Mouse (Mus musculus) heart, adult 2 months (tissue): ENCODE measurements around the gene Tmem33. TPM values are rescaled to one million over a fixed set of nuclear protein-coding genes. Genes with fewer than 3 reads are reported as not detected.

ENCODE experiments used
- DNase-seq, 2 experiments: peaks; one replicate each; pipeline ENCODE4 v3.0.0; 2021
- H3K27ac ChIP-seq: fragments of 200-600 bp; 2 replicates; pipeline ENCODE4 v1.8.1; 2022
- H3K27me3 ChIP-seq: fragments of 200-500 bp; 2 replicates; pipeline ENCODE4 v1.6.1; 2012; ENCODE audit warnings: mild to moderate bottlenecking, low read length, inconsistent platforms, mixed read lengths; ENCODE audit not compliant: control insufficient read depth, insufficient read depth
- H3K36me3 ChIP-seq: fragments of 200-500 bp; 2 replicates; pipeline ENCODE4 v1.6.1; 2012; ENCODE audit warnings: low read length, inconsistent platforms; ENCODE audit not compliant: control insufficient read depth, insufficient read depth
- H3K4me1 ChIP-seq: fragments of 200-500 bp; 2 replicates; pipeline ENCODE4 v1.6.1; 2011; ENCODE audit warnings: low read length; ENCODE audit not compliant: control insufficient read depth, insufficient read depth
- H3K4me3 ChIP-seq: fragments of 200-600 bp; 2 replicates; pipeline ENCODE4 v1.8.1; 2022
- H3K79me2 ChIP-seq: fragments of 200-500 bp; replicated peaks from 2 replicates; pipeline ENCODE4 v1.6.1; 2012; ENCODE audit warnings: mild to moderate bottlenecking, inconsistent platforms, low read length, moderate library complexity, mixed read lengths; ENCODE audit not compliant: control insufficient read depth, insufficient read depth
- H3K9ac ChIP-seq: fragments of 200-500 bp; 2 replicates; pipeline ENCODE4 v1.6.1; 2012; ENCODE audit warnings: low read depth, mild to moderate bottlenecking, control low read depth, inconsistent platforms, low read length, mixed read lengths
- CTCF ChIP-seq: fragments of 200-600 bp; IDR thresholded peaks from 2 replicates; pipeline ENCODE4 v1.8.1; 2022; ENCODE audit warnings: antibody characterized with exemption, mild to moderate bottlenecking, moderate library complexity
- EP300 ChIP-seq: fragments of 200-500 bp; IDR thresholded peaks from 2 replicates; pipeline ENCODE4 v1.6.1; 2011; ENCODE audit warnings: low read depth, low read length, control low read depth; ENCODE audit not compliant: insufficient read depth
- POLR2A ChIP-seq: fragments of 200-500 bp; IDR thresholded peaks from 2 replicates; pipeline ENCODE4 v1.6.1; 2011; ENCODE audit warnings: mild to moderate bottlenecking, low read depth, low read length, control low read depth; ENCODE audit not compliant: insufficient read depth
- WGBS: fragments of 180-500 bp; shearing (Covaris S2); methylation state at CpG from one replicate; pipeline ENCODE4 v1.1.7; 2018; 5-methylcytosine and 5-hydroxymethylcytosine counted together
- intact Hi-C: fragments of 180-260 bp; cut with DNase I; formaldehyde crosslinking; loops from one replicate; pipeline ENCODE4 v1.15.1; 2025
- polyA plus RNA-seq: library from polyadenylated mRNA; depleted of rRNA; stranded (reverse); fragments of >200 nt; gene quantifications from 2 replicates; pipeline ENCODE4 v1.2.3, GENCODE M21; 2012
- total RNA-seq, 2 experiments: library from RNA; stranded (reverse); gene quantifications; 2 replicates each; pipeline ENCODE4 v1.2.3; 2021

The Tmem33 gene
- total and polyA plus RNA-seq, 3 experiments = 54.9 to 59.3 (median 55.9) TPM

DNA sequence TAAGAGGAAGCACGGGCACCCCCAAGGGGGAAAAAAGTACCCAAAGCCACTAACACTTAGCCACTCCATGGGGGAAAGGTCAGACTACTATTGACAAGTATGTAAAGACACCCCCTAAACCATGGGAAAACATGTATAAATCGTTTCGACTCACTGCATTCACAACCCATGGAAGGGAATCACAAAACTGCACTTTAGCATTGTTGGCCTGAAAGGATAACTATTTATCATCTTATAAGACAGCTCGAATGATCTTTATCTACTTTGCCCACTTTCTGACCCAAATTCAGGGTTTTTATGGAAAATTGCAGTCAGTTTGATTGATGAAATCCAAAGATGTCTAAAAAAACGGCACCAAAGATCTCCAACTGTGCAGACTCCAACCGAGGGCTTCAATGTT lies 38.5 kb upstream of the Tmem33 start:
- intact Hi-C loops = no loop called here
- WGBS = 13% methylated on average over 6 of the region's 6 CpGs
- H3K9ac ChIP-seq = no peak overlapping the region

DNA sequence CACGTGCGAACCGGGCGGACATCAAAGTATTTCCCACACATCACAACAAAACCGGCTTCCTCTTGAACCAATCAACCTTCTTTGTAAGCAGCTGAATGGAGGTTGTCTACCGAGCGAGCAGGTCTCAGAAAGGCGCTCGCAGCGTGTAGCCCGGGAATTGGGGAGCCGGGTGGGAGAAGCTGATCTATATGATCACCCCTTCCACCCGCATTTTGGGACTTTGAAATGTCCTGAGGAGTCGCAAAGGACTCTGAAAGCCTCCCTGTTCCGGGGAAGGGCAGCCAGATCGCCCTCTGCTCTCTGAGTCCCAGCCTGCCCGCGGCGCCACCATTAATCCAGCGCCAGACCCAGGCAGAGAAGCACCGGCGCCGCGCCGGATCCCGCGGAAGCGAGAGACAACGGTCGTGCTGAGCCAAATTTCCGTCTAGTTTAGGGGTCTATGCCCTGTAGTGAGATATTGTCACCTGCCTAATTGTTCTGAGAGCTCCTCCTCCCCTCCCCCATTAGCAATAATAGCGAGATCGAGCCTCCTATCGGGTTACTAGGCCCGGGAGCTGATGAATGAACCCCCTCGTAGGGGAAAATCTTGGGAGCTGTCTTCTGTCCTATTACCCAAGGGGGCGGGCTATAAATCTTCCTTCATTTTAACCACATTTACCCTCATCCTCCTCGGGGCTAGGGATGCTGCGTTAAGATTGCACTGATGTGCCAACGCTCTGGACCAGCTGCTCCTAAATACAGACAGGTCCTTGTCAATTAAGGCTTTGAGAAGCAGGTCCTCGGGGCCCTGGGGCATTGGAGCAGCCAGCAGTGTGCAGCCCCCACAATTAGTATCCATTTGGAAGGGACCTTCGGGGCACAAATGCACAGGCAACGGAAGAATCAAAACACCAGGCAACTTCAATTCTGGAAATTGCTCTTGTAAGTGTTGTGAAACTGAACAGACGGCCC lies 37.6 kb upstream of the Tmem33 start:
- TF ChIP-seq EP300 (no peak), CTCF (no peak), POLR2A (no peak)
- no peaks in the 10 kb centered on the region for H3K79me2 ChIP-seq
- H3K4me1 ChIP-seq = no peaks in the 10 kb centered on the region
- WGBS = 4% methylated on average over 44 of the region's 44 CpGs
- peaks cover 31% of the 10 kb centered on the region for H3K27me3 ChIP-seq
- H3K36me3 ChIP-seq = no peaks in the 10 kb centered on the region
- no peak overlapping the region for H3K9ac ChIP-seq
- no peak overlapping the region; the same call in 1 of the 2 replicates for H3K4me3 ChIP-seq
- DNase-seq = peak in 1 of 2 experiments; percentile 36
- no peak overlapping the region for H3K27ac ChIP-seq
- intact Hi-C loops = no loop called here

More for the DNA sequence above, 38.5 kb upstream of the Tmem33 start:
- Histone ChIP-seq H3K36me3 (no peaks in the 10 kb centered on the region), H3K27me3 (peaks cover 27% of the 10 kb centered on the region), H3K79me2 (no peaks in the 10 kb centered on the region), H3K4me3 (no peak overlapping the region), H3K27ac (no peak overlapping the region), H3K4me1 (no peaks in the 10 kb centered on the region)
- no peak for DNase-seq
- TF ChIP-seq CTCF = no peak
- no peak for TF ChIP-seq EP300
- no peak for TF ChIP-seq POLR2A

DNA sequence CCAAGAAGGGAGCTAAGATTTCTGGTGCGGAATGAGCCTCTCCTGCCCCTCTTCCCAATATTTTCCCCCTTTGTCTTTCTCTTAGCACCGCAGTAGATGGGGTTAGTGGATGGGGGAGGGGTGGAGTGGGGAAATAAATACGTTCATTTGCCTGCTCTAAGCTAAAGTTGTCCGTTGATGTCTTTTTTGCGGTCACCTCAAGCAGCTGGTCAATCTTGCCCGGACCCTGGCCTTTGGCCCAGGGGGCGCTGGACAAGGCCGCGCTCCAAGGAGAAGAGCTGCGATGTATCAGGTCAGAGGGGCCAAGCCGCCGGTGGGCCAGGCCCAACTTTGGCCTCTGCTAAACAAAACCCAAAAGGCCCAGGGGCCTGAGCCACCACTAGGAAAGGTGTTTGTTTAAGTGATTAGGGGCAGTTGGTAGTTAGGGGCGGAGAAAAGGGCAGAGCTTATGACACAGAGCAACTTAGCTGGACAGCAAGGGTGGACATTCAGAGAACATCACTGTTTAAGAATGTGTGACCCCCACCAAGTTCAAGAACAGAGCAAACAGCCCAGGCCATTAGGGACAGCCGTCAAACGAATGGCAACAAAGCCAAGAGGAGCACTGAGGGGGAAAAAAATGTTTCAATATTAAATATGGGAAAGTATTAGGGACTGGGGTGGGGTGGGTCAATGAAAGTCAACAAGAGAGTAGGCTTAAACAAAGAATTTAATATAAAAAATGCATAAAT lies 36.8 kb upstream of the Tmem33 start:
- 15% methylated on average over 15 of the region's 15 CpGs for WGBS
- no peaks in the 10 kb centered on the region for H3K36me3 ChIP-seq
- intact Hi-C loops = no loop called here

DNA sequence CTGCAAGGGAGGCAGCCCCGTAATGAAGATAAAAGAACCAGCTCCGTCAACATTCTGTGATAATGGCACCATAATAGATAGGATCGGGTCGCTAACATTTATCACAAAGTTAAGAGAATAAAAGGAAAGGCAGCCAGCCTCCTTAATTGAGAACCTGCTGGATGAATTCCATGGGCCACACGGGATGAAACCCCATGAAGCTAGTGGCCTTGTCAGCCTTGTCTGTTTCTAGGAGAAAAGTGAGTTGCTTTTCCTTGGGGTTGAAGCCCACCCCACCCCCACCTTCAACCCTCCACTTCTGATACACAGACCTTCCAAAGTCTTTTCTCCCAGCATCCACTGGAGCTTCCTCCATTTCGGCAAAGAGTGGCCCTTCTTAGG lies 36.3 kb upstream of the Tmem33 start:
- peaks cover 35% of the 10 kb centered on the region for H3K27me3 ChIP-seq
- no peak overlapping the region for H3K9ac ChIP-seq
- no peak overlapping the region for H3K27ac ChIP-seq
- intact Hi-C loops = no loop called here
- no peaks in the 10 kb centered on the region for H3K79me2 ChIP-seq
- H3K36me3 ChIP-seq = no peaks in the 10 kb centered on the region
- no peaks in the 10 kb centered on the region for H3K4me1 ChIP-seq
- no peak for TF ChIP-seq CTCF
- no peak for TF ChIP-seq POLR2A
- TF ChIP-seq EP300 = no peak
- no peak for DNase-seq
- no peak overlapping the region for H3K4me3 ChIP-seq
- 30% methylated on average over 6 of the region's 6 CpGs for WGBS

More for the DNA sequence above, 36.8 kb upstream of the Tmem33 start:
- Histone ChIP-seq H3K9ac (no peak overlapping the region), H3K27me3 (peaks cover 35% of the 10 kb centered on the region), H3K27ac (no peak overlapping the region), H3K4me1 (no peaks in the 10 kb centered on the region), H3K4me3 (no peak overlapping the region), H3K79me2 (no peaks in the 10 kb centered on the region)
- no peak for TF ChIP-seq EP300
- TF ChIP-seq POLR2A = no peak
- no peak for TF ChIP-seq CTCF
- DNase-seq = no peak

DNA sequence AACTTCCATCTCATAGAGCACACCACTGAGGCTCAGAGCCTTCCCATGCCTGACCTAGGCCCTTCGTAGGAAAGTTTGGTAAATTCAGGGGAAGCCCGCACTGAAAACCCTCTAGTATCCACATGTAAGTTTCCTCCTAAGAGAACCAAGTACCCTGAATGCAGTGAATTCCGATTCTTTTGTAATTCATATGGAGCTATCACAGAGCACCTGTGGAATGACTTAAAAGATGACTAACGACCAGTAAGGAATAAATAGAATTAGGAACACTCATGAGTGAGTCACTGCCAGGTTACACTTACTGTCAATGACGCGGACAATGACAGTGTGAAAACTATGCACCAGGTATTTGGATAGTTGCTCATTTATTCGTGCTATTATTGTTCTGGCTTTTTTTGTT lies 34.6 kb upstream of the Tmem33 start:
- Histone ChIP-seq H3K27ac (no peak overlapping the region), H3K4me1 (peaks cover 1% of the 10 kb centered on the region; the same call in 1 of the 2 replicates), H3K36me3 (no peaks in the 10 kb centered on the region), H3K4me3 (no peak overlapping the region), H3K9ac (no peak overlapping the region), H3K27me3 (peaks cover 44% of the 10 kb centered on the region), H3K79me2 (no peaks in the 10 kb centered on the region)
- intact Hi-C loops = no loop called here
- 58% methylated on average over 7 of the region's 7 CpGs for WGBS
- DNase-seq = no peak
- no peak for TF ChIP-seq EP300
- no peak for TF ChIP-seq POLR2A
- no peak for TF ChIP-seq CTCF
